Comparison of ENCODE assay signal across 8 mouse cellular contexts in the genomic region with DNA sequence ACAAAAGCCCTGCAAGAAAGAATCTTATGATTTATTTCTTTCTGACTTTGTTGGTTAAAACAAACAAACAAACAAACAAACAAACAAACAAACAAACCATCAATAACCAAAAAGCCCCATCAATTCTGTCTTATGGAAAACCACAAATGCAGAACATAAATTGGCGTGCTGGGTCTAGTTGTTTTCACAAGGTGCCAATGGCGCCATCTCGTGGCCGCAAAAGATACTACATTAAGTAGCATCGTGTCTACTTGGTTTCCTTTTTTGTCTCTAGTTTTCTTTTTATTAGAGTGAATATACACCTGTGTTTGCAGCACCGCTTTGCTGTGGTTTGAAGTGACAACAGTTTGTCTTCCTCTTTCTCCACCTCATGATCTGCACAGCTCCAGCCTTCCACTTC. TPM values are rescaled to one million over a fixed set of nuclear protein-coding genes. Genes with fewer than 3 reads are reported as not detected.
A peak's percentile ranks its signal among the peaks of the same experiment; 100 is the strongest.
DNase-seq lines count a peak whose midpoint lies in the region; ATAC-seq and TF ChIP-seq lines count a peak whose summit lies in the region.

No protein-coding gene starts in this region.

- peak; percentile 55 to 90 for DNase-seq in heart, adult 18-20 months
- peak; percentile 55 to 88 for DNase-seq in adrenal gland, adult (ENCODE audit: inconsistent age in 2 of 2, low spot score in 1 of 2)
- peak; percentile 64 to 91 for DNase-seq in layer of hippocampus, postnatal 25 days (ENCODE audit: extremely low spot score in 1 of 2, low spot score in 1 of 2)
- peak; percentile 65 for DNase-seq in stomach, postnatal 0 days (ENCODE audit: low spot score)

- no peaks in the 10 kb centered on the region for H3K4me1 ChIP-seq in heart, embryonic 11.5 days (ENCODE audit: control insufficient read depth, insufficient read depth, low read length)
- H3K4me1 ChIP-seq in cortical plate, adult 2 months (ENCODE audit: control insufficient read depth, insufficient read depth, low read length): no peaks in the 10 kb centered on the region
- H3K4me1 ChIP-seq in stomach, postnatal 0 days (replicated peaks; ENCODE audit: control insufficient read depth, insufficient read depth): no peaks in the 10 kb centered on the region

- no peaks in the 10 kb centered on the region for H3K36me3 ChIP-seq in heart, embryonic 11.5 days (ENCODE audit: control insufficient read depth, insufficient read depth, low read length)
- H3K36me3 ChIP-seq in stomach, postnatal 0 days (ENCODE audit: control insufficient read depth, insufficient read depth, low read length): no peaks in the 10 kb centered on the region

- H3K27ac ChIP-seq in heart, embryonic 11.5 days (ENCODE audit: low read depth, low read length): no peak overlapping the region
- no peak overlapping the region for H3K27ac ChIP-seq in cortical plate, adult 2 months (ENCODE audit: insufficient read depth, low read length)
- no peak overlapping the region for H3K27ac ChIP-seq in stomach, postnatal 0 days (replicated peaks)

- no peak for ATAC-seq in heart, embryonic 11.5 days (replicated peaks; ENCODE audit: insufficient number of reproducible peaks, low FRiP score, low TSS enrichment)
- peak; percentile 68 for ATAC-seq in granulocyte monocyte progenitor cell, adult 5-6 weeks (replicated peaks; ENCODE audit: poor library complexity, severe bottlenecking)
- ATAC-seq in megakaryocyte-erythroid progenitor cell, adult 5-6 weeks (replicated peaks; ENCODE audit: low FRiP score, low TSS enrichment, poor library complexity, severe bottlenecking): peak; percentile 77
- no peak for ATAC-seq in stomach, postnatal 0 days (ENCODE audit: low FRiP score, low TSS enrichment)

- no peak for TF ChIP-seq EP300 in stomach, postnatal 0 days (optimal IDR thresholded peaks at IDR 0.05)

- no peaks in the 10 kb centered on the region for H3K9me3 ChIP-seq in heart, embryonic 11.5 days (replicated peaks; ENCODE audit: control insufficient read depth, low read length)
- H3K9me3 ChIP-seq in stomach, postnatal 0 days (ENCODE audit: control insufficient read depth, low read length): no peaks in the 10 kb centered on the region

- peaks cover 7% of the 10 kb centered on the region for H3K27me3 ChIP-seq in heart, embryonic 11.5 days (ENCODE audit: control insufficient read depth, insufficient read depth, low read length)
- H3K27me3 ChIP-seq in stomach, postnatal 0 days (ENCODE audit: control insufficient read depth, insufficient read depth, low read length): no peaks in the 10 kb centered on the region

- H3K4me2 ChIP-seq in heart, embryonic 11.5 days: no peak overlapping the region
- H3K4me2 ChIP-seq in stomach, postnatal 0 days (replicated peaks; ENCODE audit: low read depth): no peak overlapping the region

- H3K9ac ChIP-seq in heart, embryonic 11.5 days (ENCODE audit: low read depth, low read length): no peak overlapping the region
- H3K9ac ChIP-seq in stomach, postnatal 0 days (ENCODE audit: low read length): no peak overlapping the region

- TF ChIP-seq POLR2A in cortical plate, adult 2 months (IDR thresholded peaks at IDR 0.05; ENCODE audit: extremely low read depth, insufficient read depth, low read length): no peak

- no peak overlapping the region for H3K4me3 ChIP-seq in heart, embryonic 11.5 days (ENCODE audit: low read depth, low read length)
- H3K4me3 ChIP-seq in cortical plate, adult 2 months (ENCODE audit: insufficient read depth, low read length): no peak overlapping the region
- no peak overlapping the region for H3K4me3 ChIP-seq in stomach, postnatal 0 days (ENCODE audit: low read depth, low read length)

- 4% methylated on average over 6 of the region's 6 CpGs for WGBS in heart, embryonic 11.5 days (ENCODE audit: insufficient replicate concordance)
- WGBS in stomach, postnatal 0 days: 4% methylated on average over 6 of the region's 6 CpGs

- peak; percentile 79 for TF ChIP-seq CTCF in cortical plate, adult 2 months (IDR thresholded peaks at IDR 0.05; ENCODE audit: extremely low read depth, insufficient read depth, low read length)
- TF ChIP-seq CTCF in stomach, postnatal 0 days (IDR thresholded peaks at IDR 0.05; ENCODE audit: low read depth): peak; percentile 91

RNA-seq across cellular contexts. Expression of gene Kcnj5, which starts 6.2 kb away (rescaled TPM):
- 10 to 100 TPM; 45.4 to 49.0 TPM for total RNA-seq in heart, adult 18-20 months (2021)
- polyA plus RNA-seq in heart, embryonic 11.5 days (2014; fragmentation: Nextera tagmentation; extraction: Ambion mirVana): 19.8 and 28.9 TPM in 2 replicates
- 0.32 and 0.42 TPM in 2 replicates for polyA plus RNA-seq in cortical plate, adult 2 months (2012; rRNA removed)
- not detected in 2 replicates for total RNA-seq in granulocyte monocyte progenitor cell, adult 5-6 weeks (2014; fragmentation: Nextera tagmentation)
- total RNA-seq in granulocyte monocyte progenitor cell, adult 5-6 weeks (2017): 0.15 and 0.26 TPM in 2 replicates
- under 1 TPM; 0.17 to 0.31 TPM for total RNA-seq in layer of hippocampus, postnatal 25 days (2021)
- 1.3 TPM in 1 of 2 replicates, not detected in the other for total RNA-seq in megakaryocyte-erythroid progenitor cell, adult 5-6 weeks (2014; fragmentation: Nextera tagmentation)
- 0.80 and 5.4 TPM in 2 replicates for total RNA-seq in megakaryocyte-erythroid progenitor cell, adult 5-6 weeks (2017)
- polyA plus RNA-seq in stomach, postnatal 0 days (2015; fragmentation: Nextera tagmentation; extraction: Ambion mirVana): 0.04 TPM in 2 replicates

RNA-seq across cellular contexts. Expression of gene Kcnj1, which starts 22.0 kb away (rescaled TPM):
- not detected for total RNA-seq in heart, adult 18-20 months (2021)
- 0.09 TPM in 1 of 2 replicates, not detected in the other for polyA plus RNA-seq in heart, embryonic 11.5 days (2014; fragmentation: Nextera tagmentation; extraction: Ambion mirVana)
- polyA plus RNA-seq in cortical plate, adult 2 months (2012; rRNA removed): not detected in 2 replicates
- not detected in 2 replicates for total RNA-seq in granulocyte monocyte progenitor cell, adult 5-6 weeks (2014; fragmentation: Nextera tagmentation)
- not detected in 2 replicates for total RNA-seq in granulocyte monocyte progenitor cell, adult 5-6 weeks (2017)
- total RNA-seq in layer of hippocampus, postnatal 25 days (2021): not detected
- not detected in 2 replicates for total RNA-seq in megakaryocyte-erythroid progenitor cell, adult 5-6 weeks (2014; fragmentation: Nextera tagmentation)
- total RNA-seq in megakaryocyte-erythroid progenitor cell, adult 5-6 weeks (2017): not detected in 2 replicates
- polyA plus RNA-seq in stomach, postnatal 0 days (2015; fragmentation: Nextera tagmentation; extraction: Ambion mirVana): 0.04 TPM in 1 of 2 replicates, not detected in the other

Comparison
In these comparisons a context has a peak if more than half of its experiments do, and no peak if none do; other contexts are left out.
1. ATAC-seq: peak in granulocyte monocyte progenitor cell, adult 5-6 weeks (single experiment) and megakaryocyte-erythroid progenitor cell, adult 5-6 weeks (single experiment); none in heart, embryonic 11.5 days (single experiment) and stomach, postnatal 0 days (single experiment).
2. RNA of gene Kcnj5, which starts 6.2 kb away (total RNA-seq): 45.4 to 49.0 TPM in heart, adult 18-20 months; 0.80 to 5.4 TPM in megakaryocyte-erythroid progenitor cell, adult 5-6 weeks, 0.17 to 0.31 TPM in layer of hippocampus, postnatal 25 days and 0.15 to 0.26 TPM in granulocyte monocyte progenitor cell, adult 5-6 weeks; every median in the first group is over 4 times any median in the second.
3. Peak in every context shown above with its lines, with median percentiles within 50 percentile points of each other: DNase-seq.